Mouse (Mus musculus): Measurements from ENCODE around the gene Sez6l. TPM values are rescaled to one million over a fixed set of nuclear protein-coding genes. Genes with fewer than 3 reads are reported as not detected.
"Not testable (repeated sequence)": the region's sequence is repeated elsewhere in the genome, so short reads cannot be mapped to it uniquely, and the experiment has no call there.

Sez6l gene
- total RNA-seq, 2 experiments from 2014 or later = 7.6 to 8.7 TPM

- DNase-seq (ENCODE audit: low spot score in 2 of 2) = no peak
Observed at GRCm38 (mm10) chr5:112448747-112449440, 128.1 kb downstream of the Sez6l start, which contains the start of gene Gm6588. Gene Gm6588, plus strand, starts transcription at chr5:112449426.

GRCm38 (mm10) chr5:112438535-112438934 is 138.4 kb downstream of the Sez6l start:
- no peak for DNase-seq (ENCODE audit: low spot score in 2 of 2)

- DNase-seq (ENCODE audit: low spot score in 2 of 2) = peak; percentile 48 to 60
Observed at GRCm38 (mm10) chr5:112433004-112433403, 144.0 kb downstream of the Sez6l start.

DNA sequence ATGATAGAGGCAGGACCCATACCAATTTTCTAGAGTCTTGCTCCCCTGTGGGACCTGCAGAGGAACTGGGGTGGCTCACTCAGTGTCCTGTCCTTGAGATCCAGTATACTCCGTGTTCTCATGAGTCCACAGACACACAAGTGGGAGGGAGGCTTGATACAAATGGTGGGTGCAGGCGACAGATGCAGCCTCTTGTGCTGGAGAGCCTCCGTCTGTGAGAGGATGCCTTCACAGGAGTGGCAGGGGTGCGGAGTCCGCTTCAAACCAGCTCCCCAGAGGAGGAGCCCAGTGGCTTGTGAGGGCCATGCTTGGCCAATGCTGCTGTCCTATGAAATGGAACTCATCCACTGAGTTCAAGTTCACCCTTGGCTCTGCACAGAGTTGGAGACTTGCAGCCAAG is 145.0 kb downstream of the Sez6l start:
- no peak for DNase-seq (ENCODE audit: low spot score in 2 of 2)

- DNase-seq (ENCODE audit: low spot score in 2 of 2) = no peak
Observed at GRCm38 (mm10) chr5:112431120-112431775, 145.7 kb downstream of the Sez6l start.

- peak; percentile 33 to 51 for DNase-seq (ENCODE audit: low spot score in 2 of 2)
Observed at GRCm38 (mm10) chr5:112428944-112429343, 148.0 kb downstream of the Sez6l start.

DNA sequence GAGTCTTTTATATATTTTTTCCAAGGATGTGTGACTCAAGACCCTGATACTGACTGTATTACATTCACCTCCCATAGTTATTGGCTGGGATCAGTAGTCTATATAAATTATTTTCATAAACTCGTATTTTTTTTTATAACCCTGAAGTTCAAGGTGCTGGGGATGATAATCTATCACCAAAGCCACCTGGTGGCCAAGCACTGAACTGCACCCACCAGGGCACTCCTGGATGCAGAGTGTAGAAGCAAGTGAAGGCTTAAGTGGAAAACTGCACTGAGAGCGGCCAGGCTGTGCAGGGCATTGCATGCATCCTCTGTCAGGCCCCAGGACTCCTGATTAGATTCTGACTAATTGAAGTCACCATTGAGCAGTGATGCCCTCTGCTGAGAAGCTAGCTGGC is 149.7 kb downstream of the Sez6l start:
- DNase-seq (ENCODE audit: low spot score in 2 of 2) = peak; percentile 47 to 56

GRCm38 (mm10) chr5:112426635-112427034 is 150.3 kb downstream of the Sez6l start:
- DNase-seq (ENCODE audit: low spot score in 2 of 2) = no peak

GRCm38 (mm10) chr5:112419535-112419934 is 157.4 kb downstream of the Sez6l start:
- no peak for DNase-seq (ENCODE audit: low spot score in 2 of 2)

DNA sequence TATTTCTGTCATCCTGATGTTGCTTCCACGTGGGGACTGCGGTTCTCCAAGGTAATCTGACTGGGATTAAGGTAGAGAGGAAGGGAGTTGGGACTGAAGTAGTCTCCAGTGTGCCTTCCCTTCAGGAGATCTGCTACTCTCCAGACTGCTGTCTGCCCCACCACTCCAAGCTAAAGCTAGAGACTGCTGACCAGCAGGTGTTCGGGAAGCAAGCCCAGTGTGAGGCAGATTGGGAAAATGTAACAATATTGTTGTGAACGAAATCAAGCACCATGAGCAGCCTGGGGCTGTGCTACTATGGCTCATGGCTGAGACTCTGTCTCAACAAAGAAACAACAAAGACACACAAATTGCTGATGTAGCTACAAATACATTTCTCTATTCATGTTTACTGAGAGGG is 159.0 kb downstream of the Sez6l start:
- no peak for DNase-seq (ENCODE audit: low spot score in 2 of 2)

DNA sequence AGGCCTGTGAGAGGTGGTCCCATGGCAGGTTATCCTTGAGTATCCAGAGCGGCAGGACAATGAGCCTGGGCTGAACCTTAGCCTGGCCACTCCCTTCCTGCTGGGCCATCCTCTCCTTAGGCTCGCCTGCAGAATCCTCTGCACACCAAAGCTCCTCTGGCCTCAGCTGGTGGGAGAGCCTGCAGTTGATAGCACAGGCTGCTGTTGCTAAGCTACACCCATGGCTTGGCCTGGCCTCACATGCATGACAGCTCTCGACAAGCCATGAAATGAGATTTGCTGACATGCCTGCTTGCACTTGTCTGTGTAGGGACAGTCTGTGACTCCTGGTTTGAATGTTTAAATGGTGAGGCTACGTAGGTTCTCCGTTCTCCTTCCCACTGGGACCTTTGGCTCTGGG is 160.3 kb downstream of the Sez6l start:
- DNase-seq (ENCODE audit: low spot score in 2 of 2) = no peak

GRCm38 (mm10) chr5:112412781-112413180 is 164.2 kb downstream of the Sez6l start:
- not testable (repeated sequence) for DNase-seq (ENCODE audit: low spot score in 2 of 2)

- DNase-seq (ENCODE audit: low spot score in 2 of 2) = no peak
Observed at GRCm38 (mm10) chr5:112411514-112412335, 165.3 kb downstream of the Sez6l start.

DNA sequence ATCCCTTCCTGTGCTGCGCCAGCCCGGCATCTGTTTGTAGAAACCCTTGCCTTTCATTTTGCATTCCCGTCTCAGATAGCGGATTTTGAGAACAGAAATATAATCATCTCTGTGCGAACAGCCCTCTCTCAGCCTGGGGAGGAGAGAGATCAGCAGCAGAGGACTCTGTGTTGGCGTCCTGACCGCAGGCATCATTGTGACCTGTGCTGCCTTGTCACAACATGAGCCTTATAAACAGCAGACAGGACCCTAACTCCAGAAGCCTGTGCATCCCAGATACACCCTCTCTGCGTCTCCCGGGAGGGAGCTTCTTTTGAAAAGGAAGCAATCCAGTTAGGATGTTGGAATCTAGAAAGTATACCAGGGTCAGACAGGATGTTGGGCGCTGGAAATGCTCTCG is 165.9 kb downstream of the Sez6l start:
- no peak for DNase-seq (ENCODE audit: low spot score in 2 of 2)

GRCm38 (mm10) chr5:112409274-112409673 is 167.7 kb downstream of the Sez6l start:
- no peak for DNase-seq (ENCODE audit: low spot score in 2 of 2)

- no peak for DNase-seq (ENCODE audit: low spot score in 2 of 2)
Observed at GRCm38 (mm10) chr5:112406017-112406416, 171.0 kb downstream of the Sez6l start.

- no peak for DNase-seq (ENCODE audit: low spot score in 2 of 2)
Observed at GRCm38 (mm10) chr5:112402437-112402836, 174.5 kb downstream of the Sez6l start.

- no peak for DNase-seq (ENCODE audit: low spot score in 2 of 2)
Observed at GRCm38 (mm10) chr5:112399284-112399683, 177.7 kb downstream of the Sez6l start.

GRCm38 (mm10) chr5:112396066-112396465 is 180.9 kb downstream of the Sez6l start:
- DNase-seq (ENCODE audit: low spot score in 2 of 2) = no peak

DNA sequence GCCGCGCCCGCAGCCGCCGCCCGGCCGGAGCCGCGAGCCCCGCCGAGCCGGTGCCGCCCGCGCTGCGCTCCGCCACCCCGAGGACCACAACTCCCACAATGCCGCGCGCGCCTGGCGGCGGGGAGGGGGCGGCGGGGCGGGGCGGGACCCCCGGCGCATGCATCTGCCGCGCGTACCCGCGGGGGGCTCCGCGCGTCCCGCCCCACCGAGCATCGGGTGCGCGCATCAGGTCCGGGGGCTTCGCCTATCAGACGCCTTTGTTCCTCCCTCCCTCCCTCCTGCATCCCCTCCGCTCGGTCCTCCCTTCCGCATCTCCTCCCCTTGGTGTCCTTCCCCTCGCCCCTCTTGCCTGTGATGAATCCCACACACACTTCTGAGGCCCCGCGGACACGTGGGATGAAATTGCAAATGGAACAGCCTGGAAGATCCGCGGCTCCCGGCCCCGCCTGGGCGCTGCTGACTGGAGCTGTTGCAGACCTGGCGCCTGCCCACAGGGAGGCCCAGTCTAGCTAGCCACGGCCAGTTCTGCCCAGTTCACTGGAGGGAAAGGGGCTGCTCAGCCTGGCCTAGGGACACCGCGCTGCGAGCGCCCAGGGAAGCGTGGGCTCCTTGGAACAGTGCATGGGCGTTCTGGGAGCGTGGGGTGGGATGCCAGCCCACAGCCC is 182.1 kb downstream of the Sez6l start, which contains the start of gene Asphd2:
Gene Asphd2, minus strand, starts transcription at position 88 of the 665 bp plus-strand sequence.
- DNase-seq (ENCODE audit: low spot score in 2 of 2) = no peak

GRCm38 (mm10) chr5:112394415-112394763 is 182.6 kb downstream of the Sez6l start:
- DNase-seq (ENCODE audit: low spot score in 2 of 2) = no peak
